ENCODE assay signal across 9 mouse cellular contexts in the genomic region with DNA sequence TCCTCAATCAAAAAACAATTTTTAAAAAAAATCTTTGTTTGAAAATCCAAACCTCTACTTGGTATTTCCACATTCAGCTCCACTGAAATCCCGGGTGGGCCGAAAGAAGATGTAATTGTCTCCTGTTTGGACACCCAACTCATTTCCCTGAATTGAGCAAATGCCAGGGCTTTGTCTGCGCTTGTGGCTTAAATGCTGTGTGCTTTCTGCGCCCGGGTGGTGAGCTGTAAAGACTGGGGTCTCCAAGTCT. TPM values are rescaled to one million over a fixed set of nuclear protein-coding genes. Genes with fewer than 3 reads are reported as not detected.
DNase-seq lines count a peak whose midpoint lies in the region; ATAC-seq and TF ChIP-seq lines count a peak whose summit lies in the region.
"Had no signal": no experiment of that assay in that cellular context is flagged by ENCODE, and none has a peak within 500 bp of the region (broad histone marks: within the 10 kb centered on the region; RNA-seq: fewer than 3 reads in every experiment).

No protein-coding gene starts in this region.

- H3K36me3 ChIP-seq in embryonic facial prominence, embryonic 15.5 days, result no peaks in the 10 kb centered on the region
- H3K36me3 ChIP-seq in hindbrain, postnatal 0 days (ENCODE audit: insufficient read depth, low read length), result no peaks in the 10 kb centered on the region
- H3K36me3 ChIP-seq in neural tube, embryonic 14.5 days (ENCODE audit: control insufficient read depth, insufficient read depth, low read length), result no peaks in the 10 kb centered on the region

- H3K4me3 ChIP-seq in layer of hippocampus, adult 2 months, result peak overlapping the region; percentile 53
- no peak overlapping the region; the same call in 1 of the 2 replicates for H3K4me3 ChIP-seq in embryonic facial prominence, embryonic 15.5 days (replicated peaks)
- peak overlapping the region; percentile 21 for H3K4me3 ChIP-seq in hindbrain, postnatal 0 days (ENCODE audit: low read length)
- H3K4me3 ChIP-seq in neural tube, embryonic 14.5 days (ENCODE audit: low read depth, low read length), result peak overlapping the region; percentile 24

- WGBS in embryonic facial prominence, embryonic 15.5 days, result under 1% methylated on average over 5 of the region's 5 CpGs
- WGBS in hindbrain, postnatal 0 days, result 2% methylated on average over 5 of the region's 5 CpGs
- 0% methylated on average over 5 of the region's 5 CpGs for WGBS in neural tube, embryonic 14.5 days

- H3K4me2 ChIP-seq in embryonic facial prominence, embryonic 15.5 days (replicated peaks), result 0 out of 2 replicates have a peak overlapping the region, but pooled peaks have one; percentile 41
- peak overlapping the region; percentile 49 for H3K4me2 ChIP-seq in hindbrain, postnatal 0 days (ENCODE audit: low read depth, low read length)
- peak overlapping the region; percentile 53 for H3K4me2 ChIP-seq in neural tube, embryonic 14.5 days (ENCODE audit: low read depth, low read length)

- H3K9me3 ChIP-seq in embryonic facial prominence, embryonic 15.5 days (replicated peaks), result no peaks in the 10 kb centered on the region
- H3K9me3 ChIP-seq in hindbrain, postnatal 0 days (ENCODE audit: low read length), result no peaks in the 10 kb centered on the region
- H3K9me3 ChIP-seq in neural tube, embryonic 14.5 days (ENCODE audit: control insufficient read depth, low read length), result no peaks in the 10 kb centered on the region

- no peak overlapping the region for H3K9ac ChIP-seq in embryonic facial prominence, embryonic 15.5 days
- peak overlapping the region; percentile 31; the same call in 1 of the 2 replicates for H3K9ac ChIP-seq in hindbrain, postnatal 0 days (replicated peaks; ENCODE audit: low read length)
- peak overlapping the region; percentile 44 for H3K9ac ChIP-seq in neural tube, embryonic 14.5 days (replicated peaks; ENCODE audit: low read depth, low read length)

- TF ChIP-seq CTCF in layer of hippocampus, adult 2 months (conservative IDR thresholded peaks at IDR 0.05), result no peak
- TF ChIP-seq CTCF in hindbrain, postnatal 0 days (IDR thresholded peaks at IDR 0.05; ENCODE audit: low read depth), result no peak

- H3K4me1 ChIP-seq in embryonic facial prominence, embryonic 15.5 days, result peaks cover 16% of the 10 kb centered on the region
- no peaks in the 10 kb centered on the region for H3K4me1 ChIP-seq in hindbrain, postnatal 0 days (ENCODE audit: insufficient read depth, low read length)
- peaks cover 19% of the 10 kb centered on the region for H3K4me1 ChIP-seq in neural tube, embryonic 14.5 days (ENCODE audit: control insufficient read depth, insufficient read depth, low read length)

- ATAC-seq in embryonic facial prominence, embryonic 15.5 days (ENCODE audit: insufficient number of reproducible peaks, low FRiP score, low TSS enrichment, low read depth), result no peak
- no peak for ATAC-seq in hindbrain, postnatal 0 days
- no peak for ATAC-seq in neural tube, embryonic 14.5 days (ENCODE audit: low read depth)
- ATAC-seq: Patski had no signal

- H3K27me3 ChIP-seq in embryonic facial prominence, embryonic 15.5 days, result peaks cover 89% of the 10 kb centered on the region
- H3K27me3 ChIP-seq in hindbrain, postnatal 0 days (ENCODE audit: insufficient read depth, low read length), result peaks cover 63% of the 10 kb centered on the region
- H3K27me3 ChIP-seq in neural tube, embryonic 14.5 days (ENCODE audit: control insufficient read depth, insufficient read depth, low read length), result peaks cover 20% of the 10 kb centered on the region; the same call in 1 of the 2 replicates

- peak overlapping the region; percentile 80 for H3K27ac ChIP-seq in layer of hippocampus, adult 2 months
- H3K27ac ChIP-seq in embryonic facial prominence, embryonic 15.5 days (replicated peaks), result no peak overlapping the region
- peak overlapping the region; percentile 69 for H3K27ac ChIP-seq in hindbrain, postnatal 0 days
- H3K27ac ChIP-seq in neural tube, embryonic 14.5 days (ENCODE audit: low read depth, low read length), result peak overlapping the region; percentile 89

- no peak for DNase-seq in layer of hippocampus, adult 2 months (ENCODE audit: low spot score in 2 of 2)
- no peak for DNase-seq in layer of hippocampus, adult 9-10 months (ENCODE audit: low spot score)
- DNase-seq in hindbrain, postnatal 0 days (ENCODE audit: low spot score), result peak; percentile 59
- no peak for DNase-seq in ovary, adult 18-20 months (ENCODE audit: low spot score)
- no peak for DNase-seq in retina, postnatal 1 day
- DNase-seq: gastrocnemius, postnatal 14 days had no signal

RNA-seq across cellular contexts. Expression of a gene that starts 21.7 kb away (rescaled TPM):
- total RNA-seq in layer of hippocampus, adult 2 months (2021), result 10 to 100 TPM; 20.6 to 20.9 TPM
- 31.3 and 32.8 TPM in 2 replicates for polyA plus RNA-seq in embryonic facial prominence, embryonic 15.5 days (2015; fragmentation: Nextera tagmentation; extraction: Ambion mirVana)
- total RNA-seq in hindbrain, postnatal 0 days (2014; rRNA removed), result 6.6 and 6.9 TPM in 2 replicates
- polyA plus RNA-seq in hindbrain, postnatal 0 days (2015; fragmentation: Nextera tagmentation; extraction: Ambion mirVana), result 18.6 and 20.7 TPM in 2 replicates
- polyA plus RNA-seq in neural tube, embryonic 14.5 days (2014; fragmentation: Nextera tagmentation; extraction: Ambion mirVana), result 28.7 and 31.3 TPM in 2 replicates
